Mouse (Mus musculus): ENCODE results near the gene Rad21l. TPM values are rescaled to one million over a fixed set of nuclear protein-coding genes. Genes with fewer than 3 reads are reported as not detected.
A peak's percentile ranks its signal among the peaks of the same experiment; 100 is the strongest.

The Rad21l gene
- not detected in 2 replicates for polyA plus RNA-seq (2015; fragmentation: Nextera tagmentation; extraction: Ambion mirVana)

DNA sequence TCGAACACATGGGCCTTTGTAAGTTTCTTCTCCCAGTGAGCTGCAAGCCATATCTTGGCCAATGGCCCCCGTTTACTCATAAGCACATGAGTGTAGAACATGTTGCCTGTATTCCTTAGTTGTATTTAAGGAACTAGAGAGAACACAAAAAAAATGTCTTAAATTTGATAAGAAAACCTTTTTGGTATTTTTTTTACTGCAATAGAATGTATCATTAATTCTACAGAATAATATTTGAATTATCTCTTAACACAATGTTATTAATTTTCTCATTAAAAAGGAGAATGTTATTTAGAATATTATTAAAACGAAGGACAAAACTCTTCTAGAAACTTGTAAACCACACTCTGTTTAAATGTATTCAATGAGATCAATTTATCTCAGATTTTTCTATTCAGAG is at the start of gene Rad21l:
Gene Rad21l, minus strand, starts transcription at position 101 of the 400 bp plus-strand sequence.
- ATAC-seq (ENCODE audit: low FRiP score, low read depth), result no peak
- Histone ChIP-seq H3K27me3 (peaks cover 15% of the 10 kb centered on the region), H3K9me3 (no peaks in the 10 kb centered on the region), H3K9ac (no peak within 1 kb of the TSS), H3K4me1 (no peaks in the 10 kb centered on the region), H3K4me3 (no peak within 1 kb of the TSS), H3K4me2 (replicated peaks) (no peak within 1 kb of the TSS), H3K27ac (no peak within 1 kb of the TSS), H3K36me3 (no peaks in the 10 kb centered on the region)
- 73% methylated on average over 3 of the region's 3 CpGs for WGBS

GRCm38 (mm10) chr2:151716318-151717055 is 48.2 kb upstream of the Rad21l start:
- Histone ChIP-seq H3K9me3 (no peaks in the 10 kb centered on the region), H3K36me3 (peaks cover 69% of the 10 kb centered on the region), H3K9ac (no peak overlapping the region), H3K4me3 (no peak overlapping the region), H3K4me2 (replicated peaks) (no peak overlapping the region), H3K27ac (no peak overlapping the region), H3K4me1 (no peaks in the 10 kb centered on the region), H3K27me3 (no peaks in the 10 kb centered on the region)
- ATAC-seq (ENCODE audit: low FRiP score, low read depth), result no peak
- 93% methylated on average over 2 of the region's 2 CpGs for WGBS

- 93% methylated on average over 4 of the region's 4 CpGs for WGBS
Observed at GRCm38 (mm10) chr2:151715526-151715925, 47.2 kb upstream of the Rad21l start.

GRCm38 (mm10) chr2:151712647-151713046 is 44.3 kb upstream of the Rad21l start:
- no peak for ATAC-seq (ENCODE audit: low FRiP score, low read depth)
- H3K4me2 ChIP-seq (replicated peaks), result no peak overlapping the region
- 35% methylated on average over 3 of the region's 3 CpGs for WGBS
- no peaks in the 10 kb centered on the region for H3K4me1 ChIP-seq
- no peak overlapping the region for H3K4me3 ChIP-seq
- H3K36me3 ChIP-seq, result peaks cover 31% of the 10 kb centered on the region
- no peak overlapping the region for H3K27ac ChIP-seq
- H3K9ac ChIP-seq, result no peak overlapping the region
- H3K27me3 ChIP-seq, result no peaks in the 10 kb centered on the region
- H3K9me3 ChIP-seq, result no peaks in the 10 kb centered on the region

More at GRCm38 (mm10) chr2:151715526-151715925, 47.2 kb upstream of the Rad21l start:
- no peaks in the 10 kb centered on the region for H3K4me1 ChIP-seq
- H3K27me3 ChIP-seq, result no peaks in the 10 kb centered on the region
- no peak for ATAC-seq (ENCODE audit: low FRiP score, low read depth)
- H3K36me3 ChIP-seq, result peaks cover 60% of the 10 kb centered on the region
- H3K4me2 ChIP-seq (replicated peaks), result no peak overlapping the region
- no peak overlapping the region for H3K27ac ChIP-seq
- no peak overlapping the region for H3K4me3 ChIP-seq
- no peaks in the 10 kb centered on the region for H3K9me3 ChIP-seq
- no peak overlapping the region for H3K9ac ChIP-seq

- H3K36me3 ChIP-seq, result no peaks in the 10 kb centered on the region
- peaks cover 55% of the 10 kb centered on the region for H3K27me3 ChIP-seq
- peak overlapping the region; percentile 99 for H3K4me2 ChIP-seq (replicated peaks)
- ATAC-seq (ENCODE audit: low FRiP score, low read depth), result no peak; the same call in 1 of the 2 replicates
- WGBS, result 2% methylated on average over 15 of the region's 17 CpGs
- H3K9ac ChIP-seq, result peak overlapping the region; percentile 81
- H3K4me1 ChIP-seq, result peaks cover 8% of the 10 kb centered on the region
- no peaks in the 10 kb centered on the region for H3K9me3 ChIP-seq
- H3K27ac ChIP-seq, result no peak overlapping the region
- peak overlapping the region; percentile 73 for H3K4me3 ChIP-seq
Observed at GRCm38 (mm10) chr2:151702851-151703190, 34.5 kb upstream of the Rad21l start.

GRCm38 (mm10) chr2:151702146-151702850 is 34.0 kb upstream of the Rad21l start:
- no peaks in the 10 kb centered on the region for H3K9me3 ChIP-seq
- 0% methylated on average over 61 of the region's 97 CpGs for WGBS
- H3K36me3 ChIP-seq, result no peaks in the 10 kb centered on the region
- H3K27ac ChIP-seq, result no peak overlapping the region
- peaks cover 55% of the 10 kb centered on the region for H3K27me3 ChIP-seq
- peak overlapping the region; percentile 99 for H3K4me2 ChIP-seq (replicated peaks)
- peak overlapping the region; percentile 81 for H3K9ac ChIP-seq
- ATAC-seq (ENCODE audit: low FRiP score, low read depth), result peak; percentile 87
- H3K4me3 ChIP-seq, result peak overlapping the region; percentile 73
- H3K4me1 ChIP-seq, result peaks cover 8% of the 10 kb centered on the region

DNA sequence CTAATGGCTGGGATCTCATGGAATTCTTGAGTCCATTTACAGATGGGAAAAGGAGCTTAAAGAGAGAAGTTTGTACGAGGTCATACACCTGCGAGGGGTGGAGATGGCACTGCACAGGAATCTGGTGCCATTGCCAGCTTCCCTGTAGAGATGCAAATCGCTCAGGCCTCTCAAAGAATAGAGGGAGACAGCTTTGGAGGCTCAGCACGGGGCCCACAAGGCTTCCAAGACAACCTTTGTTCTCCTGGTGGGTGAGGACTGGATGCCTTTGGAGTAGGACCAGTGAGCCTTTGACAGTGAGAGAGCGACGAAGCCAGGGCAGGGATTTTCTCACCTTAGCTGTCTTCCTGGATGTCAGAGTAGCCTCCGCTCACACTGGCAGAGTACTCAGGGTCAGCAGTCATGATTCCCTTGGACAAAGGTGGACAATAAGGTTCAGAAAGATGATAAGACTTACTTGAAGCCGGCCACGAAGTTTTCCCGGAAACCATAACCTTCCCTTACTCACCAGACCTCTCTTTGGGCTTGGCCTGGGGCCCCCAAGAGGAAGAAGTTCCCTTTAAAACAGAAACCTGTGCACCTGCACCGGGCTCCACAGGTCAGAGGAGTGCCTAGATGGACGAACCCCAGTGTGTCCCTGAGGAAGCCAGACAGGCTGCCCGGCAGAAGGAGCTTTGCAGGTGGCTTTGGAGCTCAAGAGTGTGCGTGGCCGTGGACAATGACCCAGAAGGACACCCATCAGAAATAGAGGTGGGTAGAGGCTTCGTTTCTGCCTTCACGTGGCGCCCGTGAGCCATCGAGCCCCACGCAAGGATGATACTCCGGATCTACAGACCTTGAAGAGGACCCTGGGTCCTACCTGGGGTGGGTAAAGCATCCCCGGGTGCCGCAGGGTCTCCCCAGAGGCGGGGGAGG is 33.2 kb upstream of the Rad21l start, which contains the start of gene Tmem74b:
Gene Tmem74b, plus strand, starts transcription at position 778 of the 915 bp plus-strand sequence.
- ATAC-seq (ENCODE audit: low FRiP score, low read depth), result 0 out of 2 replicates have a peak, but pooled peaks have one; percentile 1
- Histone ChIP-seq H3K4me3 (peak within 1 kb of the TSS; percentile 73), H3K36me3 (no peaks in the 10 kb centered on the region), H3K27ac (no peak within 1 kb of the TSS), H3K4me1 (peaks cover 8% of the 10 kb centered on the region), H3K27me3 (peaks cover 55% of the 10 kb centered on the region), H3K4me2 (replicated peaks) (peak within 1 kb of the TSS; percentile 99), H3K9ac (peak within 1 kb of the TSS; percentile 81), H3K9me3 (no peaks in the 10 kb centered on the region)
- 5% methylated on average over 24 of the region's 25 CpGs for WGBS

DNA sequence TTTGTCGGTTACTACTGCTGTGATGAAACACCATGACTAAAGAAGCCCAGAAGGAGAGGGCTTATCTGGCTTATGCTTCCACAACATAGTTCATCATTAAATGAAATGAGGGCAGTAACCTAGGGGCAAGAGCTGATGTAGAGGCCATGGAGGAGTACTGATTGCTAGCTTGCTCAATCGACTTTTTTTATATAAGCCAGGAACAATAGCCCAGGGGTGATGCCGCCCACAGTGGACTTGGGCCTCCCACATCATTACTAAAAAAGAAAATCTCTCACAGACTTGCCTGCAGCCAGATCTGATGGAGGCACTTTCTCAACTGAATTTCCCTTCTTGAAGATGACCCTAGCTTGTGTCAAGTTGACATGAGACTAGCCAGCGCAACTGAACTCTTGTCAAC is 14.6 kb upstream of the Rad21l start:
- 86% methylated on average over 4 of the region's 4 CpGs for whole genome bisulfite sequencing
- Histone ChIP-seq H3K9ac (no peak overlapping the region), H3K4me1 (no peaks in the 10 kb centered on the region), H3K27ac (no peak overlapping the region), H3K9me3 (no peaks in the 10 kb centered on the region), H3K36me3 (no peaks in the 10 kb centered on the region), H3K27me3 (no peaks in the 10 kb centered on the region; the same call in 1 of the 2 replicates), H3K4me2 (replicated peaks) (no peak overlapping the region), H3K4me3 (no peak overlapping the region)
- ATAC-seq (ENCODE audit: low FRiP score, low read depth), result no peak

- no peak overlapping the region for H3K9ac ChIP-seq
- no peak overlapping the region for H3K4me3 ChIP-seq
- H3K4me1 ChIP-seq, result no peaks in the 10 kb centered on the region
- H3K4me2 ChIP-seq (replicated peaks), result no peak overlapping the region
- no peak for ATAC-seq (ENCODE audit: low FRiP score, low read depth)
- no peaks in the 10 kb centered on the region for H3K36me3 ChIP-seq
- no peaks in the 10 kb centered on the region; the same call in 1 of the 2 replicates for H3K27me3 ChIP-seq
- 61% methylated on average over 3 of the region's 3 CpGs for WGBS
- no peak overlapping the region for H3K27ac ChIP-seq
- H3K9me3 ChIP-seq, result no peaks in the 10 kb centered on the region
Observed at GRCm38 (mm10) chr2:151682357-151682756, 14.0 kb upstream of the Rad21l start.

DNA sequence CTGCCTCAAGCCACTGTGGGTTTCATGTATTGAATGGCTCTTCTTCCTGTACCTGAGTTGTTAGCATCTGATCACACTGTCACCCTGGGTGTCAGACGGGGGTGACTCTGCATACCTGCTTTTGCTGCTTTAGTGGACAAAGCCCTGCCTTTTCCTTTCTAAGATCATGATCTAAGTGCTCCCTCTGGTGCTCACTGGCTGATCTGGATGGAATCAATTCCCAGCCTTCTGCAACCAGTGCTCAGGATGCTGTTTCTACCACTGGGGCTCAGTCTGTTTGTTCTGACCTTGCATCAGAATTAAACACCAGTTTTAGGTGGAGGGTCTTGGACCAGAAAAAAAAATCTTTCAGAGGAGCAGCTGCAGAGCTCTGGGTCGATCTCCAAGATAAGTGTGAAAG is 7.9 kb upstream of the Rad21l start:
- no peak for ATAC-seq (ENCODE audit: low FRiP score, low read depth)
- Histone ChIP-seq H3K9ac (no peak overlapping the region), H3K4me1 (no peaks in the 10 kb centered on the region), H3K27me3 (no peaks in the 10 kb centered on the region), H3K4me2 (replicated peaks) (no peak overlapping the region), H3K27ac (no peak overlapping the region), H3K9me3 (no peaks in the 10 kb centered on the region), H3K4me3 (no peak overlapping the region), H3K36me3 (no peaks in the 10 kb centered on the region)
- 65% methylated on average over 2 of the region's 2 CpGs for WGBS

GRCm38 (mm10) chr2:151670968-151671329 is 2.6 kb upstream of the Rad21l start:
- no peak overlapping the region for H3K27ac ChIP-seq
- no peaks in the 10 kb centered on the region for H3K9me3 ChIP-seq
- no peak overlapping the region for H3K9ac ChIP-seq
- H3K36me3 ChIP-seq, result no peaks in the 10 kb centered on the region
- 43% methylated on average over 1 of the region's 1 CpGs for WGBS
- no peaks in the 10 kb centered on the region for H3K4me1 ChIP-seq
- H3K27me3 ChIP-seq, result peaks cover 15% of the 10 kb centered on the region
- no peak for ATAC-seq (ENCODE audit: low FRiP score, low read depth)
- no peak overlapping the region for H3K4me3 ChIP-seq
- no peak overlapping the region for H3K4me2 ChIP-seq (replicated peaks)
